14 mouse cellular contexts compared by ENCODE assay signal in the genomic region with DNA sequence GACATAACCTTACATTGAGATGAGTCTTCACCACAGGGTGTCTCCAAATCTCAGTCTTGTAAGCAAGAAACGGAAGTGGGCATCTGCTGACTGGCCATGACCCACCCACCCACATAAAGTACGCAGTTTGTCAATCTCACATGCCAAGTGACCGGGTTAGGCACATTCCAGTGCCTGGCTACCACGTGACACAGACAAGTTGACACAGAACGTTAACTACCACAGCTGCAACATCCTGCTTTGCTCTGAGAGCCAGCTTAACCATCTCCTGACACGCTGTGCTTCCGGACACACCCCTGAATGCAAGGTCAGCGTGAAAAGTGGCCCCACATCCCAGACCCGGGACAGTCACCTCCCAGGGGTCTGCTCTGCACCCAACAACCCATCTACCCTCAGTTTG. TPM values are rescaled to one million over a fixed set of nuclear protein-coding genes. Genes with fewer than 3 reads are reported as not detected.
DNase-seq lines count a peak whose midpoint lies in the region; ATAC-seq and TF ChIP-seq lines count a peak whose summit lies in the region.
"Had no signal": no experiment of that assay in that cellular context is flagged by ENCODE, and none has a peak within 500 bp of the region (broad histone marks: within the 10 kb centered on the region; RNA-seq: fewer than 3 reads in every experiment).

No protein-coding gene starts in this region.

- no peak overlapping the region for H3K9ac ChIP-seq in lung, embryonic 14.5 days
- H3K9ac ChIP-seq: heart, embryonic 15.5 days; liver, embryonic 15.5 days had no signal

- TF ChIP-seq CTCF in lung, embryonic 14.5 days (IDR thresholded peaks at IDR 0.05; ENCODE audit: low read depth), result no peak

- WGBS in lung, embryonic 14.5 days, result 30% methylated on average over 9 of the region's 9 CpGs

- H3K4me2 ChIP-seq in lung, embryonic 14.5 days, result no peak overlapping the region
- H3K4me2 ChIP-seq: heart, embryonic 15.5 days; liver, embryonic 15.5 days had no signal

- H3K4me1 ChIP-seq in lung, embryonic 14.5 days (ENCODE audit: insufficient read depth), result no peaks in the 10 kb centered on the region
- H3K4me1 ChIP-seq: heart, embryonic 15.5 days had no signal

- no peaks in the 10 kb centered on the region for H3K27me3 ChIP-seq in lung, embryonic 14.5 days (ENCODE audit: insufficient read depth, low read length)
- no peaks in the 10 kb centered on the region for H3K27me3 ChIP-seq in splenic B cell, adult 2 months (ENCODE audit: control insufficient read depth, insufficient read depth, low read length, poor library complexity, severe bottlenecking)
- H3K27me3 ChIP-seq: heart, embryonic 15.5 days; liver, embryonic 15.5 days had no signal

- peaks cover 42% of the 10 kb centered on the region for H3K36me3 ChIP-seq in lung, embryonic 14.5 days (ENCODE audit: insufficient read depth)
- no peaks in the 10 kb centered on the region for H3K36me3 ChIP-seq in splenic B cell, adult 2 months (ENCODE audit: control insufficient read depth, insufficient read depth, low read length, poor library complexity, severe bottlenecking)

- H3K27ac ChIP-seq in lung, embryonic 14.5 days (ENCODE audit: low read depth), result no peak overlapping the region
- H3K27ac ChIP-seq: heart, embryonic 15.5 days; liver, embryonic 15.5 days had no signal

- no peaks in the 10 kb centered on the region for H3K9me3 ChIP-seq in lung, embryonic 14.5 days (ENCODE audit: low read depth, low read length)
- H3K9me3 ChIP-seq: heart, embryonic 15.5 days; liver, embryonic 15.5 days had no signal

- DNase-seq in urinary bladder, postnatal 14 days (ENCODE audit: low spot score), result peak; percentile 61
- DNase-seq in urinary bladder, adult 2 months (ENCODE audit: low spot score), result no peak
- DNase-seq in ZHBTc4 (ENCODE audit: low read depth, low spot score), result peak; percentile 78
- DNase-seq in lung, embryonic 14.5 days, result peak; percentile 66
- peak; percentile 69 for DNase-seq in splenic B cell, adult 2 months (ENCODE audit: low read depth, low spot score)
- no peak for DNase-seq in cerebellum, adult 8-10 months
- DNase-seq in cerebellum, postnatal 4 days (ENCODE audit: low spot score in 2 of 2), result no peak
- DNase-seq: adrenal gland, postnatal 36 days; cerebellum, adult 18-20 months had no signal

- ATAC-seq in lung, embryonic 14.5 days (ENCODE audit: insufficient read depth), result peak; percentile 73
- ATAC-seq in erythroblast, adult 5-6 weeks (replicated peaks; ENCODE audit: low FRiP score, poor library complexity, severe bottlenecking), result no peak

- no peak overlapping the region for H3K4me3 ChIP-seq in lung, embryonic 14.5 days (ENCODE audit: low read depth, low read length)
- H3K4me3 ChIP-seq: heart, embryonic 15.5 days; liver, embryonic 15.5 days had no signal

RNA-seq across cellular contexts. Expression of gene Lexm, which starts 26.9 kb away (rescaled TPM):
- 0.23 and 0.37 TPM in 2 replicates for polyA plus RNA-seq in urinary bladder, adult 2 months (2012; rRNA removed)
- polyA plus RNA-seq in lung, embryonic 14.5 days (2014; fragmentation: Nextera tagmentation; extraction: Ambion mirVana), result not detected in 2 replicates
- not detected in 2 replicates for total RNA-seq in erythroblast, adult 5-6 weeks (2015; ENCODE audit: low replicate concordance)
- not detected in 2 replicates for total RNA-seq in erythroblast, adult 5-6 weeks (2017; ENCODE audit: low replicate concordance)
- total RNA-seq: adrenal gland, postnatal 36 days; left cerebral cortex, adult 18-20 months had no signal
- polyA plus RNA-seq: heart, embryonic 15.5 days; liver, embryonic 15.5 days; stomach, embryonic 16.5 days had no signal

RNA-seq across cellular contexts. Expression of gene Dhcr24, which starts 29.3 kb away (rescaled TPM):
- polyA plus RNA-seq in urinary bladder, adult 2 months (2012; rRNA removed), result 52.0 and 55.7 TPM in 2 replicates
- polyA plus RNA-seq in lung, embryonic 14.5 days (2014; fragmentation: Nextera tagmentation; extraction: Ambion mirVana), result 22.5 and 25.0 TPM in 2 replicates
- 2.3 and 4.4 TPM in 2 replicates for total RNA-seq in erythroblast, adult 5-6 weeks (2015; ENCODE audit: low replicate concordance)
- total RNA-seq in erythroblast, adult 5-6 weeks (2017; ENCODE audit: low replicate concordance), result 1.5 and 1.7 TPM in 2 replicates

RNA-seq across cellular contexts. Expression of gene Ttc22, which starts 32.1 kb away (rescaled TPM):
- 8.0 and 11.9 TPM in 2 replicates for polyA plus RNA-seq in urinary bladder, adult 2 months (2012; rRNA removed)
- 0.92 and 1.1 TPM in 2 replicates for polyA plus RNA-seq in lung, embryonic 14.5 days (2014; fragmentation: Nextera tagmentation; extraction: Ambion mirVana)
- not detected in 2 replicates for total RNA-seq in erythroblast, adult 5-6 weeks (2015; ENCODE audit: low replicate concordance)
- not detected in 2 replicates for total RNA-seq in erythroblast, adult 5-6 weeks (2017; ENCODE audit: low replicate concordance)
- total RNA-seq: adrenal gland, postnatal 36 days had no signal

Comparison
In these comparisons a context has a peak if more than half of its experiments do, and no peak if none do; other contexts are left out.
1. DNase-seq: peak in urinary bladder, postnatal 14 days (single experiment), ZHBTc4 (single experiment), lung, embryonic 14.5 days (single experiment) and splenic B cell, adult 2 months (single experiment); none in urinary bladder, adult 2 months (single experiment), cerebellum, adult 8-10 months (single experiment) and cerebellum, postnatal 4 days (0 of 2).